Mouse (Mus musculus) kidney, adult 8-10 months (tissue): ENCODE measurements around the gene Tnf.

ENCODE experiments used
- DNase-seq, 2 experiments: peaks; one replicate each; pipeline ENCODE4 v3.0.0; 2022

Tnf gene

GRCm38 (mm10) chr17:35233114-35233980 is 31.5 kb upstream of the Tnf start, which contains the start of gene Atp6v1g2:
Atp6v1g2 (plus strand) TSS chr17:35233660.
- DNase-seq: no peak

- no peak for DNase-seq
Observed at GRCm38 (mm10) chr17:35232659-35233058, 30.9 kb upstream of the Tnf start.

GRCm38 (mm10) chr17:35232043-35232442 is 30.2 kb upstream of the Tnf start:
- peak in 1 of 2 experiments; percentile 88 for DNase-seq

- DNase-seq: no peak
Observed at GRCm38 (mm10) chr17:35231022-35231421, 29.2 kb upstream of the Tnf start.

GRCm38 (mm10) chr17:35226561-35227046 is 24.8 kb upstream of the Tnf start:
- no peak for DNase-seq

- no peak for DNase-seq
Observed at GRCm38 (mm10) chr17:35225456-35225855, 23.6 kb upstream of the Tnf start.

- DNase-seq: no peak
Observed at GRCm38 (mm10) chr17:35224641-35225040, 22.8 kb upstream of the Tnf start.

- DNase-seq: no peak
Observed at GRCm38 (mm10) chr17:35222299-35222698, 20.5 kb upstream of the Tnf start.

- DNase-seq: no peak
Observed at GRCm38 (mm10) chr17:35220156-35220952, 18.5 kb upstream of the Tnf start, which contains the start of gene Gm16181. Gm16181 (plus strand) TSS chr17:35220834.

- DNase-seq: no peak
Observed at GRCm38 (mm10) chr17:35219601-35220041, 17.8 kb upstream of the Tnf start.

- peak; percentile 42 to 47 for DNase-seq
Observed at GRCm38 (mm10) chr17:35218516-35219193, 16.8 kb upstream of the Tnf start.

- DNase-seq: no peak
Observed at GRCm38 (mm10) chr17:35213071-35213470, 11.3 kb upstream of the Tnf start.

- no peak for DNase-seq
Observed at GRCm38 (mm10) chr17:35210593-35210992, 8.8 kb upstream of the Tnf start.

GRCm38 (mm10) chr17:35209785-35210535 is 8.2 kb upstream of the Tnf start:
- DNase-seq: no peak

- no peak for DNase-seq
Observed at GRCm38 (mm10) chr17:35205380-35205769, 3.6 kb upstream of the Tnf start.

GRCm38 (mm10) chr17:35204494-35205379 is 2.9 kb upstream of the Tnf start, which contains the start of gene Lta:
Lta (minus strand) TSS chr17:35205351.
- DNase-seq: no peak

GRCm38 (mm10) chr17:35202442-35202841 is 635 bp upstream of the Tnf start:
- no peak for DNase-seq

GRCm38 (mm10) chr17:35201128-35201527 is 679 bp downstream of the Tnf start:
- no peak for DNase-seq

- DNase-seq: no peak
Observed at GRCm38 (mm10) chr17:35200398-35200797, 1.4 kb downstream of the Tnf start.

- DNase-seq: no peak
Observed at GRCm38 (mm10) chr17:35198946-35199345, 2.9 kb downstream of the Tnf start.

GRCm38 (mm10) chr17:35198029-35198428 is 3.8 kb downstream of the Tnf start:
- no peak for DNase-seq
